Mouse (Mus musculus): ENCODE results near the gene Sept5. TPM values are rescaled to one million over a fixed set of nuclear protein-coding genes. Genes with fewer than 3 reads are reported as not detected.

Sept5 gene
- total RNA-seq, 2 experiments from 2014 or later: 824 to 876 TPM

- DNase-seq (ENCODE audit: low spot score in 2 of 2): no peak
These were observed 3.6 kb upstream of the Sept5 start for GRCm38 (mm10) chr16:18633333-18633732.

- no peak for DNase-seq (ENCODE audit: low spot score in 2 of 2)
These were observed 3.1 kb upstream of the Sept5 start for GRCm38 (mm10) chr16:18632816-18633215.

- no peak for DNase-seq (ENCODE audit: low spot score in 2 of 2)
These were observed 2.3 kb upstream of the Sept5 start for GRCm38 (mm10) chr16:18632059-18632458.

- DNase-seq (ENCODE audit: low spot score in 2 of 2): no peak
These were observed 1.4 kb upstream of the Sept5 start for GRCm38 (mm10) chr16:18631141-18631540.

GRCm38 (mm10) chr16:18630291-18630690 lies 537 bp upstream of the Sept5 start:
- DNase-seq (ENCODE audit: low spot score in 2 of 2): no peak

- DNase-seq (ENCODE audit: low spot score in 2 of 2): no peak
These were observed 810 bp downstream of the Sept5 start for GRCm38 (mm10) chr16:18628948-18629340.

- DNase-seq (ENCODE audit: low spot score in 2 of 2): peak in 1 of 2 experiments; percentile 60
These were observed 1.4 kb downstream of the Sept5 start for GRCm38 (mm10) chr16:18628206-18628947.

GRCm38 (mm10) chr16:18627163-18627562 lies 2.6 kb downstream of the Sept5 start:
- no peak for DNase-seq (ENCODE audit: low spot score in 2 of 2)

GRCm38 (mm10) chr16:18626376-18626878 lies 3.3 kb downstream of the Sept5 start, which contains the start of gene Gm49601:
Gm49601 (minus strand) TSS chr16:18626427.
- peak; percentile 79 to 90 for DNase-seq (ENCODE audit: low spot score in 2 of 2)

- peak; percentile 84 to 85 for DNase-seq (ENCODE audit: low spot score in 2 of 2)
These were observed 3.9 kb downstream of the Sept5 start for GRCm38 (mm10) chr16:18625791-18626311.

- no peak for DNase-seq (ENCODE audit: low spot score in 2 of 2)
These were observed 4.7 kb downstream of the Sept5 start for GRCm38 (mm10) chr16:18625097-18625496.

GRCm38 (mm10) chr16:18624641-18625040 lies 5.1 kb downstream of the Sept5 start:
- no peak for DNase-seq (ENCODE audit: low spot score in 2 of 2)

GRCm38 (mm10) chr16:18623751-18624540 lies 5.8 kb downstream of the Sept5 start:
- no peak for DNase-seq (ENCODE audit: low spot score in 2 of 2)

- DNase-seq (ENCODE audit: low spot score in 2 of 2): peak in 1 of 2 experiments; percentile 42
These were observed 6.6 kb downstream of the Sept5 start for GRCm38 (mm10) chr16:18622916-18623750.

GRCm38 (mm10) chr16:18622019-18622418 lies 7.7 kb downstream of the Sept5 start, which contains the start of gene Gp1bb:
Gp1bb (minus strand) TSS chr16:18622403.
- no peak for DNase-seq (ENCODE audit: low spot score in 2 of 2)

GRCm38 (mm10) chr16:18621362-18622001 lies 8.3 kb downstream of the Sept5 start:
- DNase-seq (ENCODE audit: low spot score in 2 of 2): no peak

GRCm38 (mm10) chr16:18620601-18621361 lies 9.0 kb downstream of the Sept5 start:
- DNase-seq (ENCODE audit: low spot score in 2 of 2): peak in 1 of 2 experiments; percentile 65

- no peak for DNase-seq (ENCODE audit: low spot score in 2 of 2)
These were observed 9.6 kb downstream of the Sept5 start for GRCm38 (mm10) chr16:18620201-18620600.

- no peak for DNase-seq (ENCODE audit: low spot score in 2 of 2)
These were observed 10.6 kb downstream of the Sept5 start for GRCm38 (mm10) chr16:18619110-18619509.

- DNase-seq (ENCODE audit: low spot score in 2 of 2): no peak
These were observed 11.5 kb downstream of the Sept5 start for GRCm38 (mm10) chr16:18618297-18618696.

All from left cerebral cortex, adult 18-20 months (tissue).